Mouse (Mus musculus): Measurements from ENCODE around the gene Bcl2. TPM values are rescaled to one million over a fixed set of nuclear protein-coding genes. Genes with fewer than 3 reads are reported as not detected.

Gene Bcl2
- polyA plus RNA-seq, 1 experiment, result 2.6 TPM

GRCm38 (mm10) chr1:106651211-106651610 lies 62.9 kb downstream of the Bcl2 start:
- Histone ChIP-seq H3K27me3 (replicated peaks; ENCODE audit: control insufficient read depth, insufficient read depth, low read length) (no peaks in the 10 kb centered on the region), H3K4me1 (ENCODE audit: control insufficient read depth, insufficient read depth, low read length) (peaks cover 3% of the 10 kb centered on the region; the same call in 1 of the 2 replicates), H3K27ac (ENCODE audit: insufficient read depth, low read depth, low read length) (no peak overlapping the region), H3K36me3 (ENCODE audit: control insufficient read depth, insufficient read depth, low read length) (no peaks in the 10 kb centered on the region), H3K4me3 (ENCODE audit: insufficient read depth, low read depth, low read length) (no peak overlapping the region)
- WGBS, result 67% methylated on average over 7 of the region's 7 CpGs
- no peak for TF ChIP-seq POLR2A (IDR thresholded peaks at IDR 0.05; ENCODE audit: low read depth, low read length)
- TF ChIP-seq CTCF (conservative IDR thresholded peaks at IDR 0.05; ENCODE audit: insufficient read depth, insufficient read length, low read depth, low read length), result no peak
- DNase-seq, result no peak

DNA sequence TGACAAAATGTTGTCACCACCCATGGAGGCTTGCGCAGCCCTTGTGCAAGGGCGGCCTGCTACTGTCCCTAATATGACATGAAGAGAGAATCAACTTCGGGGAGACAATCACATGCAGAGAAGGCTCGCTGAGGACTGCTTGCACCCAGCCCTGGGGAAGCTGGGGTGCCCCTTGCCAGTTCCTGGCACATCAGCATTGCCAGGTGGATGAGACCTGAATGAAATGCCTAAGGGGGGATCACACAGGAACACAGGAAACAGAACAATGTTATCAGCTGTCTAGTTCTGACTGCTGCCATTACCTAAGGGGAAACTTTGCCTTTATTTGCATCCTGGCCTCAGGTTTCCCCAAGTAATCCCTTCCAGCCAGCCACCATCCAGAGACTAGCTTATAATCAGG lies 63.6 kb downstream of the Bcl2 start:
- 97% methylated on average over 4 of the region's 4 CpGs for WGBS
- DNase-seq, result no peak
- no peak overlapping the region for H3K27ac ChIP-seq (ENCODE audit: insufficient read depth, low read depth, low read length)

DNA sequence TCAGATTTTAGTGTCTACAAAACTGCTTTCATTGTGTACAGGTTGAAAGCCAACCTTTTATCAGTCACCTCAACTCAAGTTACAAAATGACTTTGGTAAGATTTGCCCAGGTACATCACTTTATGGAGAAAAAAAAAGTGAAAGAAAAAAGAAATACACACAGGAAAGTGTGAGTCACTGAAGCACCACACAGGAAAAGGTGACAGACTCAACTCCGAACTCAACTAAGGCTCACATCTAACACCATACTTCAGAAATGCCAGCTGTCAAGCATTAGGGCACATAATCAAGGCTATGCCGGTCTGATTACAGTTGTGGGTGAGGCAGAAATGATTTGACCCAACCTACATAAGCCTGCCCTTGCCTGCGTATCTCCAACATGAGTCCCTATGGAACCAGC lies 66.7 kb downstream of the Bcl2 start:
- TF ChIP-seq POLR2A (IDR thresholded peaks at IDR 0.05; ENCODE audit: low read depth, low read length), result no peak
- no peak for DNase-seq
- no peak overlapping the region for H3K4me3 ChIP-seq (ENCODE audit: insufficient read depth, low read depth, low read length)
- H3K27me3 ChIP-seq (replicated peaks; ENCODE audit: control insufficient read depth, insufficient read depth, low read length), result no peaks in the 10 kb centered on the region
- no peaks in the 10 kb centered on the region for H3K36me3 ChIP-seq (ENCODE audit: control insufficient read depth, insufficient read depth, low read length)
- no peak overlapping the region for H3K27ac ChIP-seq (ENCODE audit: insufficient read depth, low read depth, low read length)
- peaks cover 3% of the 10 kb centered on the region; the same call in 1 of the 2 replicates for H3K4me1 ChIP-seq (ENCODE audit: control insufficient read depth, insufficient read depth, low read length)
- 86% methylated on average over 3 of the region's 3 CpGs for WGBS

More for the DNA sequence above, 63.6 kb downstream of the Bcl2 start:
- TF ChIP-seq CTCF (conservative IDR thresholded peaks at IDR 0.05; ENCODE audit: insufficient read depth, insufficient read length, low read depth, low read length) (no peak), POLR2A (IDR thresholded peaks at IDR 0.05; ENCODE audit: low read depth, low read length) (no peak)
- peaks cover 3% of the 10 kb centered on the region; the same call in 1 of the 2 replicates for H3K4me1 ChIP-seq (ENCODE audit: control insufficient read depth, insufficient read depth, low read length)
- H3K4me3 ChIP-seq (ENCODE audit: insufficient read depth, low read depth, low read length), result no peak overlapping the region
- H3K27me3 ChIP-seq (replicated peaks; ENCODE audit: control insufficient read depth, insufficient read depth, low read length), result no peaks in the 10 kb centered on the region
- H3K36me3 ChIP-seq (ENCODE audit: control insufficient read depth, insufficient read depth, low read length), result no peaks in the 10 kb centered on the region

- WGBS, result 91% methylated on average over 4 of the region's 4 CpGs
These were observed 69.5 kb downstream of the Bcl2 start for GRCm38 (mm10) chr1:106644566-106644965.

GRCm38 (mm10) chr1:106643527-106643926 lies 70.5 kb downstream of the Bcl2 start:
- H3K4me1 ChIP-seq (ENCODE audit: control insufficient read depth, insufficient read depth, low read length), result no peaks in the 10 kb centered on the region; the same call in 1 of the 2 replicates
- no peaks in the 10 kb centered on the region for H3K36me3 ChIP-seq (ENCODE audit: control insufficient read depth, insufficient read depth, low read length)
- DNase-seq, result no peak
- no peak overlapping the region for H3K4me3 ChIP-seq (ENCODE audit: insufficient read depth, low read depth, low read length)
- no peak for TF ChIP-seq POLR2A (IDR thresholded peaks at IDR 0.05; ENCODE audit: low read depth, low read length)
- H3K27ac ChIP-seq (ENCODE audit: insufficient read depth, low read depth, low read length), result no peak overlapping the region
- no peaks in the 10 kb centered on the region for H3K27me3 ChIP-seq (replicated peaks; ENCODE audit: control insufficient read depth, insufficient read depth, low read length)
- 82% methylated on average over 3 of the region's 3 CpGs for WGBS

More at GRCm38 (mm10) chr1:106644566-106644965, 69.5 kb downstream of the Bcl2 start:
- H3K4me3 ChIP-seq (ENCODE audit: insufficient read depth, low read depth, low read length), result no peak overlapping the region
- no peaks in the 10 kb centered on the region for H3K36me3 ChIP-seq (ENCODE audit: control insufficient read depth, insufficient read depth, low read length)
- H3K4me1 ChIP-seq (ENCODE audit: control insufficient read depth, insufficient read depth, low read length), result no peaks in the 10 kb centered on the region; the same call in 1 of the 2 replicates
- no peak overlapping the region for H3K27ac ChIP-seq (ENCODE audit: insufficient read depth, low read depth, low read length)
- H3K27me3 ChIP-seq (replicated peaks; ENCODE audit: control insufficient read depth, insufficient read depth, low read length), result no peaks in the 10 kb centered on the region
- TF ChIP-seq CTCF (conservative IDR thresholded peaks at IDR 0.05; ENCODE audit: insufficient read depth, insufficient read length, low read depth, low read length), result no peak
- no peak for TF ChIP-seq POLR2A (IDR thresholded peaks at IDR 0.05; ENCODE audit: low read depth, low read length)
- DNase-seq, result no peak

- H3K27ac ChIP-seq (ENCODE audit: insufficient read depth, low read depth, low read length), result no peak overlapping the region
- TF ChIP-seq CTCF (conservative IDR thresholded peaks at IDR 0.05; ENCODE audit: insufficient read depth, insufficient read length, low read depth, low read length), result no peak
- TF ChIP-seq POLR2A (IDR thresholded peaks at IDR 0.05; ENCODE audit: low read depth, low read length), result no peak
- WGBS, result 100% methylated on average over 1 of the region's 1 CpGs
- no peak for DNase-seq
- no peaks in the 10 kb centered on the region for H3K36me3 ChIP-seq (ENCODE audit: control insufficient read depth, insufficient read depth, low read length)
- H3K4me3 ChIP-seq (ENCODE audit: insufficient read depth, low read depth, low read length), result no peak overlapping the region
- no peaks in the 10 kb centered on the region for H3K27me3 ChIP-seq (replicated peaks; ENCODE audit: control insufficient read depth, insufficient read depth, low read length)
- H3K4me1 ChIP-seq (ENCODE audit: control insufficient read depth, insufficient read depth, low read length), result no peaks in the 10 kb centered on the region; the same call in 1 of the 2 replicates
These were observed 73.5 kb downstream of the Bcl2 start for GRCm38 (mm10) chr1:106640577-106640976.

- Histone ChIP-seq H3K36me3 (ENCODE audit: control insufficient read depth, insufficient read depth, low read length) (no peaks in the 10 kb centered on the region), H3K27me3 (replicated peaks; ENCODE audit: control insufficient read depth, insufficient read depth, low read length) (no peaks in the 10 kb centered on the region), H3K27ac (ENCODE audit: insufficient read depth, low read depth, low read length) (no peak overlapping the region), H3K4me1 (ENCODE audit: control insufficient read depth, insufficient read depth, low read length) (no peaks in the 10 kb centered on the region; the same call in 1 of the 2 replicates), H3K4me3 (ENCODE audit: insufficient read depth, low read depth, low read length) (no peak overlapping the region)
- TF ChIP-seq CTCF (conservative IDR thresholded peaks at IDR 0.05; ENCODE audit: insufficient read depth, insufficient read length, low read depth, low read length) (no peak), POLR2A (IDR thresholded peaks at IDR 0.05; ENCODE audit: low read depth, low read length) (no peak)
- no peak for DNase-seq
- WGBS, result 98% methylated on average over 11 of the region's 11 CpGs
These were observed 76.4 kb downstream of the Bcl2 start for GRCm38 (mm10) chr1:106637705-106638104.

Measured in kidney, adult 2 months (tissue).